Mouse (Mus musculus) liver, adult 2 months (tissue): Measurements from ENCODE around the gene Tmem107. TPM values are rescaled to one million over a fixed set of nuclear protein-coding genes. Genes with fewer than 3 reads are reported as not detected.

Experiments used
- DNase-seq: peaks from one replicate; pipeline ENCODE4 v3.0.0-alpha.2; 2011; ENCODE audit warnings: low read depth, low spot score; ENCODE audit errors: extremely low read depth
- H3K27ac ChIP-seq: fragments of 200-500 bp; replicated peaks from 2 replicates; pipeline ENCODE4 v1.5.1; 2012; ENCODE audit warnings: low read depth, mild to moderate bottlenecking, control low read depth, inconsistent platforms, low read length; ENCODE audit not compliant: insufficient read depth
- H3K27me3 ChIP-seq: fragments of 200-500 bp; 2 replicates; pipeline ENCODE4 v1.6.1; 2012; ENCODE audit warnings: mild to moderate bottlenecking, moderate library complexity, low read length, inconsistent platforms; ENCODE audit not compliant: control insufficient read depth, insufficient read depth
- H3K36me3 ChIP-seq: fragments of 200-500 bp; 2 replicates; pipeline ENCODE4 v1.6.1; 2012; ENCODE audit warnings: low read length, inconsistent platforms; ENCODE audit not compliant: control insufficient read depth, insufficient read depth
- H3K4me1 ChIP-seq: fragments of 200-500 bp; 2 replicates; pipeline ENCODE4 v1.6.1; 2011; ENCODE audit warnings: low read length; ENCODE audit not compliant: control insufficient read depth, insufficient read depth
- H3K4me3 ChIP-seq: fragments of 200-500 bp; 2 replicates; pipeline ENCODE4 v1.5.1; 2011; ENCODE audit warnings: low read depth, mild to moderate bottlenecking, control low read depth, low read length, moderate library complexity; ENCODE audit not compliant: insufficient read depth
- H3K79me2 ChIP-seq: fragments of 200-500 bp; 2 replicates; pipeline ENCODE4 v1.6.1; 2012; ENCODE audit warnings: inconsistent platforms, mild to moderate bottlenecking, low read length, moderate library complexity; ENCODE audit not compliant: control insufficient read depth, insufficient read depth
- H3K9ac ChIP-seq: fragments of 200-500 bp; 2 replicates; pipeline ENCODE4 v1.6.1; 2012; ENCODE audit warnings: low read depth, mild to moderate bottlenecking, control low read depth, inconsistent platforms, low read length
- CTCF ChIP-seq: fragments of 200-500 bp; IDR thresholded peaks from 2 replicates; pipeline ENCODE4 v1.5.1; 2011; ENCODE audit warnings: low read depth, low read length, control low read depth
- POLR2A ChIP-seq: fragments of 200-500 bp; IDR thresholded peaks from 2 replicates; pipeline ENCODE4 v1.6.1; 2011; ENCODE audit warnings: low read length, control low read depth; ENCODE audit not compliant: insufficient read depth; ENCODE audit errors: extremely low read depth
- WGBS: fragments of 180-500 bp; shearing (Covaris S2); methylation state at CpG from one replicate; pipeline ENCODE4 v1.1.7; 2018; 5-methylcytosine and 5-hydroxymethylcytosine counted together
- polyA plus RNA-seq: library from polyadenylated mRNA; depleted of rRNA; stranded (reverse); fragments of >200 nt; gene quantifications from 2 replicates; pipeline ENCODE4 v1.2.3, GENCODE M21; 2012
- total RNA-seq: library from RNA; depleted of rRNA; stranded (reverse); fragments of >200 nt; gene quantifications from 2 replicates; pipeline ENCODE4 v1.2.3, GENCODE M21; 2014

Tmem107 gene
- total and polyA plus RNA-seq, 2 experiments, result 2.2 to 4.7 TPM

DNA sequence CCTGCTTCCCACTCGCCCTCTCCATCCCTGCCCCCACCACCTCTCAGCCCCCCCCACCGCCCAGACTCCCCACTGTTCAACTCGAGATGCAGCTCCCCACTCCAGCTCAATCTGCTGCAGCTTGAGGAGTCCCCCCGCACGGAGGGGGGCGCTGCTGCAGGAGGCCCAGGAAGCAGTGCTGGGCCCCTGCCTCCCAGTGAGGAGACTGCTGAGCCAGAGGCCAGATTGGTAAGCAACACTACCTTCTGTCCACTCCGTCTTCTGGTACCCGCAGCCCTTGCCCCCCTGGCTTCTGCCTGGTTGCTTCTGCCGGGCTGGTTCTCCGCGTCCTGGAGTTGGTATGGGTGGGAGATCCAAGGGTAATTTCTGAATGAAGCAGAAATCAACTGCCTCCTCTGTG lies 36.2 kb downstream of the Tmem107 start:
- WGBS, result 97% methylated on average over 11 of the region's 11 CpGs
- DNase-seq, result no peak

DNA sequence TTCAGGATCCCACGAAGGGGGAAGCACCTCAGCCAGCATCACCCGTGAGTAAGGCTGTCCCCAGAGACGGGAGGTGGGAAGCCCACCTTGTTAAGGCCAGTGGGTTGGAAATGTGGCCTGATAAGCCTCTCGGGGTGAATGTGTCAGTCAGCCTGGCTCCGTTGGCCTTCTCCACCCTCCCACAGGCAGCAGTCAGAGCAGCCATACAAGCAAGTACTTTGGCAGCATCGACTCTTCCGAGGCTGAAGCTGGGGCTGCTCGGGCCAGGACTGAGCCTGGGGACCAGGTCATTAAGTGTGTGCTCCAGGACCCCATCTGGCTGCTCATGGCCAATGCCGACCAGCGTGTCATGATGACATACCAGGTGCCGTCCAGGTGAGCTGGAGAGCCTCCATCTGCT lies 37.1 kb downstream of the Tmem107 start:
- 94% methylated on average over 11 of the region's 11 CpGs for WGBS
- TF ChIP-seq CTCF (no peak), POLR2A (no peak)

More for the DNA sequence above, 36.2 kb downstream of the Tmem107 start:
- Histone ChIP-seq H3K27me3 (no peaks in the 10 kb centered on the region), H3K9ac (no peak overlapping the region), H3K4me3 (no peak overlapping the region), H3K4me1 (no peaks in the 10 kb centered on the region), H3K36me3 (peaks cover 62% of the 10 kb centered on the region), H3K79me2 (no peaks in the 10 kb centered on the region), H3K27ac (no peak overlapping the region)
- no peak for TF ChIP-seq POLR2A
- TF ChIP-seq CTCF, result no peak

DNA sequence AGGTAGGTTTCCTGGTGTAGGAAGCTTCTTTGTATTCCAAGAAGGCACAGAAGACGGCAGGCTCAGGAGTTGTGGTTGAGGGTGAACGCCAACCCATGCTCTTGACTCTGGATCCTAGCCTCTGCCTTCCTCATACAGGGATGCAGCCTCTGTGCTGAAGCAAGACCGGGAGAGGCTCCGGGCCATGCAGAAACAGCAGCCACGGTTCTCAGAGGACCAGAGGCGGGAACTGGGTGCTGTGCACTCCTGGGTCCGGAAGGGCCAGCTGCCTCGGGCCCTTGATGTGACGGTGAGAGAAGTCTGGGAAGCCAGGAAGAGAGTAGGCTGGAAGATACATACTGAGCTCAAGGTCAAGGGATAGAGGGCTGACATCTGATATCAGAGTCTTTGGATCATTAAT lies 37.6 kb downstream of the Tmem107 start:
- peaks cover 49% of the 10 kb centered on the region for H3K36me3 ChIP-seq
- H3K79me2 ChIP-seq, result no peaks in the 10 kb centered on the region
- H3K4me1 ChIP-seq, result no peaks in the 10 kb centered on the region
- TF ChIP-seq POLR2A (no peak), CTCF (no peak)
- H3K27ac ChIP-seq, result no peak overlapping the region
- H3K27me3 ChIP-seq, result no peaks in the 10 kb centered on the region
- DNase-seq, result no peak
- 92% methylated on average over 9 of the region's 9 CpGs for WGBS
- H3K4me3 ChIP-seq, result no peak overlapping the region
- no peak overlapping the region for H3K9ac ChIP-seq

More for the DNA sequence above, 37.1 kb downstream of the Tmem107 start:
- no peak for DNase-seq
- Histone ChIP-seq H3K79me2 (no peaks in the 10 kb centered on the region), H3K4me3 (no peak overlapping the region), H3K36me3 (peaks cover 54% of the 10 kb centered on the region), H3K27ac (no peak overlapping the region), H3K9ac (no peak overlapping the region), H3K4me1 (no peaks in the 10 kb centered on the region), H3K27me3 (no peaks in the 10 kb centered on the region)

DNA sequence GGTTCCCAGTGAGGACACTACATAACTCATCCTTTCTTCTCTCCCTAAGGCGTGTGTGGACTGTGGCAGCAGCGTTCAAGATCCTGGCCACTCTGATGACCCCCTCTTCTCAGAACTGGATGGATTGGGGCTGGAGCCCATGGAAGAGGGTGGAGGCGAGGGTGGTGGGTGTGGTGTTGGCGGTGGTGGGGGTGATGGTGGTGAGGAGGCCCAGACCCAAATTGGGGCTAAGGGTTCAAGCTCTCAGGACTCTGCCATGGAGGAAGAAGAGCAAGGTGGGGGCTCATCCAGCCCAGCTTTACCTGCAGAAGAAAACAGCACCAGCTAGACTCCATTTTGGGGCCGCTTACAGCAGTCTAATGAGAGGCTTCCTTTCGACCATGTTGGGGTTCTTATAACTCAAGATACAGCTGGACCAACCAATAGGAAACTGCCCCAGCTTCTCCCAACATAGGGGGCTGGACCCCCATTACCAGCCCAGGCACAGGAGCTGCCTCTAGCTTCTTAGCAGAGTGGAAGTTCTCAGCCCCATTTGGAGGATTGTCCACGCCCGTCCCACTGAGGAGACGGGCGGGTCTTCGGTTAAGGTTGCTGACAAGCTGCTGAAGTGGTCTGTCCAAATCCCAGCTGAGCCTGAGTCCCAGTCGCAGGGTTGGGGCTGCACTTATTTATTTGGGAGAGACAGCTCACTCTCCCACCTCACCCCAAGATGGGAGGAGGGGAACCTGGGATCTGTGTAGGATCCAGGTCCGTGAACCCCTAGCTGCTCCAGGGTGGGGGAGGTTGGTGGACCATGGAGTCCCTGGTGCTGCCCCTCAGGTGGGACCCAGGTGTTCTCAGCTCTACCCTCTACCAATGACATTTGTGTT lies 38.7 kb downstream of the Tmem107 start:
- H3K27ac ChIP-seq, result no peak overlapping the region

DNA sequence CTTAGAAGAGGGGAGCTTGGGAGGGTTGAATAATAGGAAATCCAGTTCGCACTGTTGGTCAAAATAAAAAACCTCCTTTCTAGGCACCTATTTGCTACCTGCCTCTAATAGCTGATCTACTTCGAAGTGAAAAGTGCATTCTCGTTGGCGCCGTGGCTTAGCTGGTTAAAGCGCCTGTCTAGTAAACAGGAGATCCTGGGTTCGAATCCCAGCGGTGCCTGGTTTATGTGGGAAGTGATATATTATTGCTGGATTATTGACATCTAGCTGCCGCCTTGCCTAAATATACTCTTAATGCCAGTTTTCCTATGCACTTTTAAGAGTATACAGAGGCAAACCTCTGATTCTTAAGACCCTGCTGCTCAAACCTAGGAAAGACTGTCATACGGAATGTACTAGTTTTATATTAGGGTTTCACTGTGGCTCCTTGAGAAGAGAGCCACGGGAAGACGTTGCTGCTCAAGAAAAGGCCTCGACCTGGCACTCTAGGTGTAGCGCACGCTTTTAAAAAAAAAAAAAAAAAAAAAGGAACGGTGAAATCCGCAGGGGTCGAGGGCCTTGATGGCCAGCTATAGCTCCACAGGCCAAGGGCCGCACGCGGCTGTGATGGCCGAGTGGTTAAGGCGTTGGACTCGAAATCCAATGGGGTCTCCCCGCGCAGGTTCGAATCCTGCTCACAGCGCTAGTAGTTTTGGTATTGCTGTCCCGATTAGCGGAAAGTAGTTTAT lies 39.9 kb downstream of the Tmem107 start:
- Histone ChIP-seq H3K4me1 (peaks cover 10% of the 10 kb centered on the region), H3K36me3 (peaks cover 30% of the 10 kb centered on the region), H3K9ac (no peak overlapping the region), H3K4me3 (no peak overlapping the region; the same call in 1 of the 2 replicates), H3K79me2 (no peaks in the 10 kb centered on the region), H3K27ac (no peak overlapping the region), H3K27me3 (no peaks in the 10 kb centered on the region)
- DNase-seq, result peak; percentile 78
- 7% methylated on average over 30 of the region's 30 CpGs for WGBS
- TF ChIP-seq POLR2A (0 out of 2 replicates have a peak, but pooled peaks have one; percentile 13), CTCF (no peak)

More for the DNA sequence above, 38.7 kb downstream of the Tmem107 start:
- H3K36me3 ChIP-seq, result peaks cover 39% of the 10 kb centered on the region
- WGBS, result 94% methylated on average over 13 of the region's 13 CpGs
- no peaks in the 10 kb centered on the region for H3K27me3 ChIP-seq
- DNase-seq, result no peak
- no peaks in the 10 kb centered on the region for H3K79me2 ChIP-seq
- H3K9ac ChIP-seq, result no peak overlapping the region
- TF ChIP-seq POLR2A (no peak), CTCF (no peak)
- H3K4me3 ChIP-seq, result no peak overlapping the region
- peaks cover 4% of the 10 kb centered on the region for H3K4me1 ChIP-seq
